Mouse (Mus musculus): ENCODE measurements at regions not wholly inside any gene's neighbourhood (a gene's known extent, or its start where the extent isn't known, plus 50 kb on each side); places are given as distances from the start of the nearest gene placed in this dataset.
"Not testable (repeated sequence)": the region's sequence is repeated elsewhere in the genome, so short reads cannot be mapped to it uniquely, and the experiment has no call there.

DNA sequence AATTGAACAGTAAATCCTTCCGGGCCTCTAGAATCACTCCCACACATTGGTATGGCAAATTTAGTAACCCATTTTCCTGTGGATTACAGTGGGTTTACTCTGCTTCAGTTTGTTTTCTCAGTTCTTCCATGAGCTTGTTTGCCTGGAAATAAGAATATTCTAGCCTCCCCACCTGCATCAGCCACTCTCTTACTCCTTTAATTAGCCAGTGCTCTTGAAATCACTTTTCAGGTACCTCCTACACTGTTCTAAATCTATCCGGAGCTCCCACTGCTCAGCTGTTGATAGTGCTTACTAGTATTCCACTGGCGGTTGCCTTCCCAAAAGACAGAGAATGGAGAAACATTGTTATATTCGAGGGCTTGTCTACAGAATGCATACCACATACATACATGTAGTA lies 167.1 kb downstream of the Htr7 start:
- no peak for DNase-seq (ENCODE audit: low read depth, low spot score)

DNA sequence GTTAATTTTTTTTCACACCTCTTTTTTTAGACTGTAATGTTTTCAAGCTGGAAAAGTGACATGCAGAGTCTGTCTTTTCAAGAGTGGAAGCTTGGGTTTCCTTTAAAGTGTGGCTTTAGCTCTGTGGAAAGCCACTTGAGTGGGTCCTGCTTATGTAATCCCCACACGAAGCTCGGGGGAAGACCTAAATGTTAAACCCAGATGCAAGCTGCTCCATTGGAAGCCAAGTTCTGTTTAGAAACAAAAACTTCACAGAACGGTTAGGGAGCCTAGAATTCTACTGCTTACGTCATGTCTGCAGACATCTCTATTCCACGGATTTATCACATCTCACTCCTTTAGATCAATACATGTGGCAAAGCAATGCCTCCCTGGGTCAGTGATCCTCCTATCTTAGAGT lies 171.0 kb downstream of the Htr7 start:
- no peak for DNase-seq (ENCODE audit: low read depth, low spot score)

DNA sequence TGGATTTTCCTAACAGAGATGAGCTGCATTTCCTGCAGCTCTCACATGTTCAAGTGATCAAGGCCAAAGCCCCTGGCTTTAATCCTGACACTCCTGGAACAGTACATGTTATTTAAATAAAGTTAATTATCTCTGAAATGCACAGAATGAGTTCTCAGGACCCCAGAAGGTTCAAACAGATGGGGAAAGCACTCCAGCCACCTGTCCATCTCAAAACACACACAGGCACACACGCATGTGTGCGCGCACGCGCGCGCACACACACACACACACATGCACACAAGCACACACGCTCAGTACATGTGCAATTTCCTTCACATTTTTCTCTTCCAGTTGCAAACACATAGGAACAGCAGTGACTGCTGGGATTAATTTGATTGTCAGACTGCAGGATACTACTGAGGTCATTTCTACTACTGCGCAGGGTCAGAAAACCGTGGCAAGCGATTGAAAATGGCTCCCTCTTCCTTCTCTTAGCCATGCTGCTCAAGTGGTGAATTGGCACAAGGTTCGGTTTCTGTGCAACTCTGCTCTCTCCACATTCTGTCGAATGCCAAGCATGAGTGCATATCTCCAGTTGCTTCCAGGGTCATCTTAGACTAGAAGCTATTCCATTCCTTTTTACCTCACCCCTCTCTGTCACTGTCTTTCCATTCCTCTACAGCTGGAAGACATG lies 175.4 kb downstream of the Htr7 start:
- no peak for DNase-seq (ENCODE audit: low read depth, low spot score)

DNA sequence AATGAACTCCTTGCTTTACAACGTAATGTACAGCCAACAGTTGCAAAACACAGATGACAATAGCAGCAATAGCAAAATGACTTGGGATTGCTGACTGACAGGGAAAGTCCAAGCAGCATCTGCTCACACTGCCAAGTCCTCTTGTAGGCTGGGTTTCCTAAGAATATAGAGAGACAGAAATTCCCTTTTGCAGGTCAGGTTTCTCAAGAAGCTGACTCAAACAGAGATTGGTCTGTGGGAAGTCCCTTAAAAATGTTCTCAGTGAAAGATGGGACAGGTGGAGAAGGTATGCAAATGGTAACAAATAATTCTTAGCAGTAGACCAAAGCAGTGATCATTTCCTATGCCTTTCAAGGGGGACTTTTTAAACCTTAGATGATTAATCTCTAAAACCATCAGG lies 181.8 kb downstream of the Htr7 start:
- DNase-seq (ENCODE audit: low read depth, low spot score) = no peak

DNA sequence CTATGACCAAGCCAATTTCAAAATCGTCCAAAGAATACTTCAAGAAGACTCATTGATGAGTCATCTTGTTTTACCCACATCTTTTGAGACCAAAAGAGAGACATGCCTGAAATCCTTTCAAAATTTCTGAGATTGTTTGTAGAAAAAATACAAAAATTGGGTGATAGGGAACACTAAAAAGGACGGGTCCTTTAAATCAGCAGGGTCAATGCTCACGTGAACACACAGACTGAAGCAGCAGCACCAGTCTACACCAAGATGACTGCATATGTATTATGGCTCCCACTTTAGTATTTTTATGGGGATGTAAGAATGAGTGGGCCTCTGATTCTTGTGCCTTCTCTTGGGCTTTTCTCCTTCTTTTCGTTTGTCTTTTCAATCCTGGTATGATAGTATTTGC lies 186.6 kb downstream of the Htr7 start:
- no peak for DNase-seq (ENCODE audit: low read depth, low spot score)

DNA sequence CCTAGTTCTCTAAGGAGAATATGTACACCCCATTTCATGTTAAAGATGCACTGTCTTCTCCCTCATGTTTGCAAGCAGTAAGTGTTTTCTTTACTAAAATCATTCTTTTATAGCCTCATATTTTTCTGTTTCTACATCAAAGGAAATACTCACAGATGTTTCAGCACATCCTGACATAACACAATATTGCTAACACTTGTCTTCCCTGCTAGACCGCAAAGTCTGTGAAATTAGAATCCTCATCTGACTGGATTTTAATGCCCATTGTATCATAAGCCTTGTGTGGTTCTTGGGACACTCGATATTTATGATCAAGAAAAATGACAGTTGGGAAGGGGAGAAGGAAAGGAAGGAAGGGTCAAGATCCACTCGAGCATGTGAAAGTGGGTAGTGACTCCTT lies 188.8 kb downstream of the Htr7 start:
- no peak for DNase-seq (ENCODE audit: low read depth, low spot score)

DNA sequence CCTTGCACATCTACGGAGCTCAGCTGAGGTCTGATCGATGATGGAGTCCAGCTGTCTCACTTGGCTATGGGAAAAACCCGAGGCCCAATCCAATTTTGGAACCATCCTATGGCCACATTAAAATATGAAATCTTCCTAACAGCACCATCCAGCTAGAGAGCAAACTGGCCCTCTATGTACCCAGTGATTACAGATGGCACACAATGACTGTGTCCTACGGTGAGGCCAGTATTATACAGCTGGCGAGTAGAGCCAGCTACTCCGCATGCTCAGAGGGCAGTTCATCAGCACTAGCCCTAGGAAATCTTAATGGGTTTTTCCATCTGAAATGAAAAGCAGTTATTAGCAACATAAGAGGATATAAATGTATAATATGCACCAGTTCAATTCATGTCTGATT lies 194.3 kb downstream of the Htr7 start:
- DNase-seq (ENCODE audit: low read depth, low spot score) = no peak

DNA sequence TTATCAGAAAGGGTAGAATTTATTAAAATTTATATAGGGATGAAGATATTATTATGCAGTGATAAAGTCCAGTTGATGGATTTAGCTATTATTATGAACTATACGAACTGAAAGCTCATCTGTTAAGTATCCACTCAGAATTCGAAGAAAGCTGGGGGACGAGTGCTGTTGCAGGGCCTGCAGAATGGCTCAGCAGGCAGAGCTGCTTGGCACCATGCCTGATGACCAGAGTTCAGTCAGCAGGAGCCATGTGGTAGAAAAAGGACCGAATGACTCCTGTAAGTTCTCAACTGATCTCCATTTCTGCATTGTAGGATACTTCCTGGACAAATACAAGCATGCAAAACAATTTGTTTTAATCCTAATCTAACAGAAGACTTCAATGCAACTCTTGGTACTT lies 195.9 kb downstream of the Htr7 start:
- DNase-seq (ENCODE audit: low read depth, low spot score) = no peak

DNA sequence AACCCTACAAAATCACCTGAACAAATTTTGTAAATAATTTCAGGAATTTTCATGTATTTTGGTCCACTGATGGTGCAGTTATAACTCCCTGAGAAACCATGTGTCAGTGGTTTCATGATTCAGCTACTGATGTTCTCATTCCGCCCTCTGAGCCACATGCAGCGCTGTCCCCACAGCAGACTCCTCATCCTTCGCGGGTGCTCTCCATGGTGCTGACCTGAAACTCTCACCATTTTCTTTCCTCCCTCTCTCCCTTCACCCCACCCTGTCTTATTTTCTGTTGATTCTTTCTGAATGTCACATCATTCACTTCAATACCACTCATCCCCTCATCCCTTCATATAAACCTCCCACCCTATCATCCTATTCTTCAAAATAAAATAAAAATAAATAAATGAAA lies 224.3 kb downstream of the Htr7 start:
- peak; percentile 64 for DNase-seq (ENCODE audit: low read depth, low spot score)

DNA sequence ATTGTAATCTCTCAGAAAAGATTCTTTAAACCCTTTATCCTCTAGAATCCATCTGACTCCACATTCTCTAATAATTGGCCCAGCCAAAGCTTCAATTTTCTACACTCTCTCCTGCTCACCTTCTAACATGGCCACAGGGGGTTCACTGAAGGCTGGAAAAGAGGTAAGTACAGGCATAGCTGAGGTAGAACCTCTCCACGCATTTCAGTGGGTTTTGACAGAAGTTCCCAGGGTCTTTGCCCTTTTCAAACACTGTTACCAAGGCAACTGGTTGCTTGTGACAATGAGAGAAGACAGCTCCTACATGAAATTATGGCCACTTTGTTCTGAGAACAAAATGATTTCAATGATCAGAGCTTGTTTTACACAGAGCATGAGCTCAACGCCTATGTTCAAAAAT lies 231.2 kb downstream of the Htr7 start:
- DNase-seq (ENCODE audit: low read depth, low spot score) = no peak

DNA sequence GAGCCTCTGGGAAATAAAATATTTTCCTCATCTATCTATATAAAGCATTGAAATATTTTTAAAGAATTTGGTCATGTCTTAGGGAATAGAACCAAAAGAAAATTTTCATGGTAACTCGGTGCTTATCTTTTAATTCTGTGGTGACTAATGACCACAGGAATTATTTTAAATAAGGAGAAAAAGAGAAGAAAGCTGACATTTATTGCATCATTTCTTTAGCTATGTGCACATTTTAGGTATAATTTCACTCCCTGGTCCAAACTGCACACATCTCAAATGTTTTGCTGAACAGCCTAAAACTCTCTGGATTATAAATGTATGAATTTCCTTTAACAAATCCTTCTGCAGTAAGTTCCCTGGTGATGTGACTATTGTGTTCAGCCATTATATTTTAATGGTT lies 237.7 kb downstream of the Htr7 start:
- DNase-seq (ENCODE audit: low read depth, low spot score) = no peak

DNA sequence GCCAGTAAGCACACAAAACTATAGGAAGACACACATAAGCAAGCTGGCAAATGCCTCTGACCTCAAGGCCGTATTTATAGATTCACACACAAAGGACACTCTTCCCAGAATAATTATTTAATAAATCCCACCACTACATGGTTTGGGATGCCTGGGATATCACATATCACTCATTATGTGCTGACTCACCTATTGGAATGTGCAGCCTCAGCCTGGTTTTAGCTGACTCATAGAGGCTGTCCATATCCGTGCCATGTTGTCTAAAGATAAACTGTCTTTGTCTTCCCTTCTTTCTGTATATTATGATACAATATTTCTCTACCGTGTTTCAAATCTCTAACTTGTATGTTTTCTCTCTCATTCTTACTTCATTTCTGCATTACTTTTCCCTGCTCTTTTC lies 262.6 kb downstream of the Htr7 start:
- peak; percentile 1 for DNase-seq (ENCODE audit: low read depth, low spot score)

DNA sequence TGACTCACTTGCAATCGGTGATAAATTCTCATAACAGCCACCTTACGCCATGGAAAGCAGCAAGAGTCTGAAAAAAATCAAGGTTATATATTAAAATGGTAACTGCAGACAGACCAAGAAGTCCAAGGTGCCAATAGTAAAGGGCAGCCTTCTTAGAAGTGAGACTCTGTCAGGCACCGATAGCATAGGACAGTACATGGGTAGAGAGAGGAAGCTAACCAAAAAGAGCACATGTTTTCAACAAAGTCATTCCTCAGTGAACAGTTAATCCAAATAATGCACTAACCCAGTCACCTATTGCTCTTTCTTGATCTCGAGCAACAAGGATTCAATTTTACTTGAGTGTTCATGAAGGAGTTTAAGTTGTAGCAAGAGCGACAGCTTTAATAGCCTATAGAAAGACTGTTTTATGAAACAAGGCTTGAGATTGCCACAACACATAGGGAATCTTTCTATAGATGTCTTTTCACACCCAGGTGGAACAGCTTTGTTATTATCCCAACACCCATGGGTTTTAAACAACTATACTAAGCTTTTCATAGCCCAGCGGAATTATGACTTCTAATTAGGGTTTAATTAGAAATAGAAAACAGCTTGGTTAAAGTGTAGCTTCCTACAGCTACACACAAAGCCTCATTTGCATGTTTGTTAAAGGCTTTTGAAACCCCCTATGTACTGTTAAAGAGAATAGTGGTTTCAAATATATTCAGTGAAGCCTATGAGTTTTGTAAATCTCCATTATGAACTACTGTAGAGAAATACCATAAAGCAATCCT lies 269.9 kb downstream of the Htr7 start:
- no peak for DNase-seq (ENCODE audit: low read depth, low spot score)

DNA sequence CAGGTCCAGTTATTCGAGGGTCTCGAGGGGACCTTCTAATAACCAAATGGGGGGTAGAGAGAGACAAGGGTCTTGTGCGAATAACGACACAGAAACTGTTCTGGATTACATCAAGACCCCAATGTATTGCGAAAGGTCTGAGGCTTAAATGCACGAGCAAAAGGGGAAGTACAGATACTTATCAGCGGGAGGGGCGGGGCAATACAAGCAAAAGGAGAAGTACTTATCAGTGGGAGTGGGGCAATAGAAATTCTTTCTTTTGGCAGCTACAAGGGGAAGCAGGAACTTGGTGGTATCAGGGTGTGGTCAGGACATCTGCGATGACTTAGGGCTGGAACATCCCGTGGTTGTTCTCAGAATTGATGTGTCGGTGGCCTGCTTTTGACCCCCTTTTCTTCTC lies 295.6 kb downstream of the Htr7 start:
- DNase-seq (ENCODE audit: low read depth, low spot score) = not testable (repeated sequence)

DNA sequence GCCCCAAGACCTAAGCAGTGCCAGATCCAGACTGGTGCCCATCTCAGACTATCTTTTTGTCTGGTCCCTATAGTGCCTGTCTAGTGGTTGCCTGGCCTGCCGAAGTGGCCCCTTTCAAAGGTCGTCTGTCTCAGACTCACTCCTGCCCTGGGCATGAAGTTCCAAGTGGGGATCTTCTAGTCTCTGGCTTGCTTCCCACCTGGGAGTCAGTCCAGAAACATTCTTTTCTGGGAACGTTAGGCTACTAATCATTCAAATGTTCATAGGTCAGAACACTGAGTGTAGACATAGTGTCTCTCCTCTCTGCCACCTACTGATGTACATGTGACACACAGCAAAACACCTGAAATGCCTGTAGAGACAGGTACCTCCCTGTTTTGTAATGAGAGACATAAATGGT lies 297.6 kb downstream of the Htr7 start:
- no peak for DNase-seq (ENCODE audit: low read depth, low spot score)

DNA sequence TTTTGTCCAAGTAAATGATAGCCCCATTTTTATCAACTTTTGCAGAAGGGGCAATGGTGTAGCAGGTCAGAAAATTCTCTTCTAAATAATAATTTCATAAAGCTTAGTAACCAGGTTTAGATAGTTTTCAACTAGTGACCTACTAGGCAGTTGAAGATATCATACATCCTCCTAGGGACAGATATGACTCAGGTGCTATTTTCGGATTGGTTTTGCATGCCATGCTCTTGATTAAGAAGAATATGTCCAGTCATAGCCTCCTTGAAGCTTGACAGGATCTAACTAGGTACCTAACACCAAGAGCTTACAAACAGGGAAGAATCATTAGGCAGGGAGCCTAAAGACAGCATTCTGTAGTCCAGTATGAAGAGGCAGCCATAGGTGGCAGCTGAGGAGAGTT lies 301.8 kb downstream of the Htr7 start:
- DNase-seq (ENCODE audit: low read depth, low spot score) = no peak

DNA sequence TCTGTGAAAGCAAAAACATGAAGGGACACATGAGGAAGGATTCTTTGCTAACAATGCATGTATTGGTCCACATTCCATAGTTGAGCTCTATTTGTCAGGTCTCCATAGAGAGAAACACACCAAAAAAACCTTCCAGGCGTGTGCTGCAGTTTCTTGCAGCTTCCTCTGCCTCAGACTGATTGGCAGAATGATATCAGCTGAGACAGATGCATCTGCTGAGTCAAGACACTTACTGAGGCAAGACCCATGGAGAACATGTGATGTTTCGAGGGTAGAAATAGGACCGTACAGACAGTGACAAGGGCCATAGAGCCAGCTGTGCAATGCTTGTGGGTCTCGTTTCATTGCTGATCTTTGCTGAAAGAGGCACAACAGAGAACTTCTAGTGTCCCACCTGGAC lies 321.6 kb downstream of the Htr7 start:
- DNase-seq (ENCODE audit: low read depth, low spot score) = no peak

DNA sequence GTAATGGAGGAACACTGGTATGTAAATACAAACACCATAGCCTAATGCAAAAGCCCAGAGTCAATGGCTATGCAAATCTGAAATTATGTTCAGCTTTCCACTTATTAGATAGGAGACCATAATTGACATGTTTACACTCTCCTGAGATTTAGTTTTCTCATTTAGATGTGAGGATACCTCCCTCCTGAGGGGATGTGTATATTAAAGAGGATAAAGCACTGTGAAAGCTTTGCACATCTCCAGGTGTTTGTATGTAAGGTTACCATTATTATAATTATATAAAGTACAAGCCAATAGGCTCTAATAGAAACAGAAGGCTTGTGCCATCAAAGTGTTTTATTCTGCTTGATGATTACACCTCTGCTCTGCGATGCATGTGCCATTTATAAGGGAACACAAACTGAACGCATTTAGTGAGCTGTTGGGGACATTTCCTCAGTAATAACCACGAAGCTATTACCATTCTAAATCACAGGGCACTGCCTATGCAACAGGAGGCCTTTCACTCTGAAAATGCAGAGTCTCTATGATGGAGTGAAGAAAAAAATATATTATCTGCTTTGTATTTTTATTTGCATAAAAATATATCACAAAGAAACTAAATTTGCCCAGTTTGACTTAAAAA lies 328.8 kb downstream of the Htr7 start:
- DNase-seq (ENCODE audit: low read depth, low spot score) = no peak
